Mouse (Mus musculus) lung, postnatal 10 days (tissue): ENCODE data around the gene Mrps30.
A peak's percentile ranks its signal among the peaks of the same experiment; 100 is the strongest.
"Not testable (repeated sequence)": the region's sequence is repeated elsewhere in the genome, so short reads cannot be mapped to it uniquely, and the experiment has no call there.

Experiments used
- DNase-seq: peaks from one replicate; pipeline ENCODE4 v3.0.0; 2021

Mrps30 gene

DNA sequence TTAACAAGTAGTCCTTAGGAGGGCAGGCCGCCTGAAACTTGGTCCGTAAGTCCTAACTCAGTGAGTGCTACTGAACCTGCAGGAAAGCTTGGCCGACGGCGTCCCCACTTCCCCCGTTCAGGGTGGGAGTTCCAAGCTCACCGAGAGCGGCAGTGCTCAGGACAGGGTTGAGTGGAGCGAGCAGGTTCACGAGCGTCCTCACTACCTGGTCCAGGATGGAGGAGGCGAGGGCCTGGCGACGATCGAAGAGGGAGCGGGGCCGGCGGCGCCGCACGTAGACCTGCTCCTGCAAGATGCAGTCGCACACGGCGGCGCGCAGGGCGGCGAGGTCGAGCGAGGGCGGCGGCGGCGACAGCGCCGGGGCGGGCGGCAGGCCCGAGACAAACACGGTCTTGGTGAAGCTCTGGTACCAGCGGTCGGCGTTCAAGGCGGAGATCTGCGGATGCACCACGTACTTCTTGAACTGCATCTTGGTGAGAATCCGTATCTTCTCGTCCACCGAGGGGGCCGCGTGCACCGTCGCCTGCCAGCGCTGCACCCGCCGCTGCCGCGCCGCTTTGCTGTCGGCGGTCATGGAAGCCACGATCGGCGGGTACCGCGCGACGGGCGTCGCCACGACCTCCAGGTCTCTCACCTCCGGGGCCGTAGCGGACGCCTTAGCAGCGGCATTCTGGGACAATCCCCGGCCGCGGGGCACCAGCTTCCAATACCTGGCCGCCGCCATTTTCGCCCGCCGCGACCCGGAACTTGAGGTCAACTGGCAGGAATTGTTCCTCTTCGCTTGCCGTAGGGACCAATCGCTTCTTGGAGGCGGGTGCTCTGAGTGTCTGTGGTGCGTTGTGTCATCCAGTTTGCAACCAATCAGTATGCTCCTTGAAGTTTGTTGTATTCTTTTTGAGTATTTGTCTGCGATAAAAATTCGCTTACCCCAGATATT lies at the start of gene Mrps30, which contains the start of gene B430218F22Rik:
Gene Mrps30, minus strand, starts transcription at position 742 of the 937 bp plus-strand sequence.
Gene B430218F22Rik, plus strand, starts transcription at position 120 of the 937 bp plus-strand sequence.
- peak; percentile 97 for DNase-seq

- DNase-seq: no peak
Measured at GRCm38 (mm10) chr13:118420847-118421246, 33.8 kb upstream of the Mrps30 start.

DNA sequence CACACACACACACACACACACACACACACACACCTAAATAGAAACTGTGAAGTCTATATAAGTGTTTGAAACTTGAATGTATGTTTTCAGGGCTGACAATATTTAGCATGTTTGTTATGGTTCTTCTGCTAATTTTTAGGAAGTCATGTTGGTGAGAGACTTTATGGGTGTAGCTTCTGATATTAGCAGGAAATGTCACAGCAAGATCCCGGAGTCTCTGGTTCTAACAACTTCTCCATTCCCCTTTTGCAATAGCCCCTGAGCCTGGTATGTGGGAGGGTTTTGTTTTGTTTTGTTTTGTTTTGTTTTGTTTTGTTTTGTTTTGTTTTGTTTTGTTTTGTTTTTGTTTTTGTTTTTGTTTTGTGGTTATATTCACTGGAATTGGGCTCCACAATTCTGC lies 33.4 kb upstream of the Mrps30 start:
- no peak for DNase-seq

GRCm38 (mm10) chr13:118418163-118418562 lies 31.1 kb upstream of the Mrps30 start:
- DNase-seq: no peak

DNA sequence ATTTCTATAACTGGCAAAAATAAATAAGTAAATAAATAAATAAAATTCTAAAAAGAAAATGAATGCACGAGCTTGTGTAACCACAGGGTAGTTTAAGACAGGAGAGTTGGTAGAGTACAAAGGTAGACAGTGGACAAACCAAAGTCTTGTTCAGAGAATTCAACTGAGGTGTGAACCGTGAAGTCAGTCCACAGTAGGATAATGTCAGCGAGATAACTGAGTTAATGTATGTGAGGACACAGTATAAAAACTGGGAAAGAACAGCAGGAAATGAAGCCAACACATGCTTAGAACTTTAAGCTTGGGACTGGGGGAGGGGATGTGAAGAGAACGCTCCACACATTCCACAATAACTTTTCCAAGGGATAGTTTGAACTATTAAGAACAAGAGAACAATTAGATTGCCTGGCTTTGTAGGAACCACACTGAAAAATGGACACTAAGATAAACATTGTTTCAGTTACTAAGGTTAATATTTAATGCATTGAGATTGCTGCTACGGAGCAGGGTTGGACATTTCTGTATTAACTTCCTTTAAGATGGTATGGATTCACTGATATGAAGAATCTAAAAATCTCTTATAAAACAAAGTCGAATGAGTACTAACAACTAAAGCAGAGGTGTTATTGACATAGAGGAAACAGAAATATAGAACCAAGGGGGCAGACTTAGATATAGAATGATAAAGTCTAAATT lies 24.4 kb upstream of the Mrps30 start:
- DNase-seq: no peak

GRCm38 (mm10) chr13:118403544-118403943 lies 16.5 kb upstream of the Mrps30 start:
- peak; percentile 5 for DNase-seq

DNA sequence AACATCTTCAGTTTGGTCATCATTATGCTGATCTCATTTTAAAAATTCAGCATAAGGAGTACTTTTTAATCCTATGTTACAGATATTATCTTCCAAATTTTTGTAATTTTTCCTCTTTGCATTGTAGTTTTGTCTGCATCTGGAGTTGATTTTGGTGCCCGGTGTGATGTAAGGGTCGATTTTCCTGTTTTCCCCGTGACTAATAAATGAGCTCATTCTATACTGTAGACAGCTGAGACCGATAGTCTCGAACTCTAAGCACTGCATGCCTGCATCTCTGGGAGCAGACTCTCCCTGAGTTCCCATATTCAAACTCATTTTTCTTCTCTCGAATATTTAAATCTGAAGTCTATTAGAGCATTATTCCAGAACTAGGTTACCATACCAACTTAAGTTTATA lies 13.3 kb upstream of the Mrps30 start:
- DNase-seq: no peak

DNA sequence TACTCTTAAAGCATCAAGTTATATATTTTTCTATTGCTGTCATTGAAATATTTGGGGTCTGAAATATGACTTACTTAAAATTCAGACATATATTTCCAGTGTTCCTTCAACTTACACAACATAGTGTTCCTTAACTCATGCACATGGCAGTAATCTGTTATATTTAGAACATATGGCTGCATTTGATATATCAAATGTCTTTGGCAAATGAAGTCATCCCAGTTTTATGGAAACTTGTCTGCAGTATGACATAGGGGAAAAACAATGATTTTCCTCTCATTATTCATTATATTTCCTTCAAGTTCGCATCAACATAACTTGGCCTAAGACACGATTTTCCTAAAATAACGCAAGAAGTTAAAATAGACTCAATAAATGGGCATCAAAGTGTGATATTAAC lies 8.8 kb upstream of the Mrps30 start:
- no peak for DNase-seq

- DNase-seq: not testable (repeated sequence)
Measured at GRCm38 (mm10) chr13:118387448-118387801, 373 bp upstream of the Mrps30 start.

GRCm38 (mm10) chr13:118380381-118380780 lies 6.7 kb downstream of the Mrps30 start:
- DNase-seq: peak; percentile 33

- peak; percentile 53 for DNase-seq
Measured at GRCm38 (mm10) chr13:118379155-118379554, 7.9 kb downstream of the Mrps30 start.

- DNase-seq: no peak
Measured at GRCm38 (mm10) chr13:118372871-118373270, 14.2 kb downstream of the Mrps30 start.

DNA sequence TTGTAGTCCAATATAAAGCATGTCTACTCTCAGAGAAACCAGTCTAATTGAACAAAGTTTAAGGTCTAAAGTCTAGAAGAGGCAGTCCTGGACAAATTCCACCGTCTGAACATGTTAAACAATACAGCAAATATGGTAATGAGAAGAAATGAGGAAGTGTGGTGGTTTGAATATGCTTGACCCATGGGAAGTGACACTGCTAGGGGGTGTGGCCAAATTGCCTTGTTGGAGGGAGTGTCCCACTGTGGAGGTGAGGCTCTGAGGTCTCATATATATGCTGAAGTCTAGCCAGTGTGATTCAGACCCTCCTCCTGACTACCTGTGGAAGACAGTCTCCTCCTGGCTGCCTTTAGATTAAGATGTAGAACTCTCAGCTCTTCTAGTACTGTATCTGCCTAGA lies 21.3 kb downstream of the Mrps30 start:
- no peak for DNase-seq

- no peak for DNase-seq
Measured at GRCm38 (mm10) chr13:118363342-118363741, 23.7 kb downstream of the Mrps30 start.

DNA sequence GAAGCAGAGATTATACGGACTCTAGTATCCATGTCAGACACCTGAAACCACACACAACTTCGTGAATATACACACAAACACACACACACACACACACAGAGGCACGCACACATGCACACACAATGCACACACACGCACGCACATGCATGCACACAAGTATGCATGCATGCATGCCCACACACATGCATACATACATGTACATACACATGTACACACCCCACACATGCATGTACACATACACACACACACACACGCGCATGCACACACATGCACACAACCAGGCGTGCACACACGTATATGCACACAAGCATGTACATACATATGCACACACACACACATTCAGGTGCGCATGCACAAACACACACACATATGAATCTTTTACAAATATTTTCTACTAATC lies 36.2 kb downstream of the Mrps30 start:
- no peak for DNase-seq

DNA sequence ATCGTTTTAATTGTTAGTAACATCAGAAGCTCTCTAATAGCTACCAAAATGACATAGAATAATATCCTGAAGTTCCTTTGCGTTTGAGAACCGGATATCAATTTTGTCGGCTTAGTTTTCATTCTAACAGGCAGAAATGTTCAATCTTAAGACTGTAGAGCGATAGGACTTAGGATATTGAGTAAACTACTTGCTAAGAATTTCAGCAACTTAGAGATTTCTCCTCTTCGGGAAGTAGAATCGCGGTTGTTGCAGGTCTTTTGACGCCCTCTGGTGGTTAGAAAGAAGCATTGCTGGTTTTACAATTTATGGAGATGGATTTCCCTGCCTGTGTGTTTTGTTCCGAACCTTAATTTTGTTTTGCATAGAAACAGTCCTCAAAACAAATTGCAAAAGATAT lies 36.8 kb downstream of the Mrps30 start:
- no peak for DNase-seq
